Mouse (Mus musculus) mouse embryonic stem cell (cell line): ENCODE data around the gene Pygo1.

ENCODE experiments used
- in situ Hi-C, 2 experiments: fragments of 300-500 bp; cut with MboI; formaldehyde crosslinking; loops; 1 replicate in 1 of 2; 3 replicates in 1 of 2; pipeline ENCODE4 v1.14.3; 2019 to 2020; ENCODE audit warnings: low sequenced_read_pairs in 2 of 2, low pct_unique_long_range_greater_than_20kb in 1 of 2, mixed read lengths in 1 of 2; ENCODE audit not compliant: unreplicated experiment in 1 of 2

The Pygo1 gene

DNA sequence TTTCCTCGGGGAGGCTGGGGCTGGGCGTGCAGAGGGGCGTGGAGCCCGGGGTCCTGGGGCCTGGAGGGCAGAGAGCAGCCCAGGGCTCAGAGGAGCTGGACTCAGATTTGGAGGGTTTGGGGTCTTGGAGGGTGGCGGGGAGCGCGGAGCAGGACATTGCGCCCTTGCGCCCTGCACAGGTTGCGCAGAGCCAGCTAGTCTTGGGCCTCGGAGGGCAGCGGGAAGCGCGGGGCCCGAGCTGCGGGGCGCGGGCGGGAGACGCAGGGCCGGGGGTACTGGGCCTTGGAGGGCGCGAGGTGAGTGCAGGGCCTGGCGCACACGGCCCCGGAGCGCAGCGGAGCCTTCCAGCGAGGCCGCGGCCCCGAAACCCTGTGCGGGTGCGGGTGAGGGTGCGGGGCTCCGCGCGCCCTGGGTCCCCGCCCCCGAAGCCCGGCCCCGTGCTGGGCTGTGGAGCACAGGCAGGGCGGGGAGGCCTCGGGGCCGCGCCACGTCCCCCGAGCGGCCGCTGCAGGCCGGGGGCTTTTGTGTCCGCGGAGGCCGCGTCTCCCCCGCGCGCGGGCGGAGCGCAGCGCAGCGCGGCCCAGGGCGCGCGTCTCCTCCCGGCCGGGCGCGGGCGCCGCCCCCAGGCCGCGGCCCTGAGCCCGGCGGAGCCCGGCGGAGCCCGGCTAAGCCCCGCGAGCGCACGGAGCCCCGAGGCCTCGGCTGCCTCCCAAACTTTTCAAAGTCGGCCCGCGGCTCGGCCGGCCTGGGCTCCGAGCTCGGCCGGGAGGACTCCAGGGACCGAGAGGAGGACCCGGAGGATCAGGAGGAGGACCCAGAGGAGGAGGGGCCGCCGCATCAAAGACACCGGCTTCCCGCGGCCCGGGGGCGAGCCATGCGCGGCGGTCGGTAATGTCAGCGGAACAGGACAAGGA is at the start of gene Pygo1:
Pygo1 (plus strand) TSS at position 625 of the 914 bp plus-strand sequence.
- in situ Hi-C loops, result no loop called here

DNA sequence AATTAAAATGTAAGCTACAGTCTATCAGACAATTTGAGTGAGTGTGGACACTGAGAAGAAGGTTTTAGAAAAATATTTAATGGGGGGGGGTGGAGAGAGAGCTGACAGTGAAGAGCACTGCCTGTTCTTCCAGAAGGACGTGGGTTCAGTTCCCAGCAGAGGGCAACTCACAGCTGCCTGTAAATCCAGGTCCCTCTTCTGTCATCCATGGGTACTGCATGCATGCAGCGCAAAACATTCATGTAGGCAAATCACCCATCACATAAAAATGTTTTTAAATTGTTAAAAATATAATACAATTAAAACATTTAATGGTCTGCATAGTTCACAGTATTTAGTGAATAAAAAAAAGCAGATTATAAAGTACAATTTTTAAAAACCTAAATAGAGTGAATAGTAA is 49.6 kb upstream of the Pygo1 start:
- in situ Hi-C loops, result loop anchor here in 1 of 2 experiments (5.0 kb wide), 1 partner anchor 114 kb away; no protein-coding TSS in a partner anchor

DNA sequence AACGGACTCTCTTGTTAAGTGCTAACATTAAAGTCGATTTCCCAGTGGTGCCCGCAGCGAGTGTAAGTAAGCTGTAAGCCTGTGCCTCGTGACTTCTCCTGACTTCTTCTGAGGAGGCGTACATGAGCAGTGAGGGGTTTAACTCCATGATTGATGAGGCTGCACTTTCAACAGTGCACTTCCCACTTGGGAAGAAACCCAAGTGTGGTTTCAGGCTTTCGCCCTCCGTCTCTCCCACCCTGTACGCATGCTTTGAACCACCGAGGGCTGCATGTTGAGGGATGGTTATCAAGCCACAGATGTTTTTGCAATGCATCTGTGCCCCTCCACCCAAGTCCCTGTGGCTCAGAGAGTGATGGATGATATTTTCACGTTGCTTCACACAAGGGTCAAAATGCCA is 47.5 kb upstream of the Pygo1 start:
- in situ Hi-C loops, result loop anchor here in 1 of 2 experiments (5.0 kb wide), 1 partner anchor 116 kb away; no protein-coding TSS in a partner anchor

DNA sequence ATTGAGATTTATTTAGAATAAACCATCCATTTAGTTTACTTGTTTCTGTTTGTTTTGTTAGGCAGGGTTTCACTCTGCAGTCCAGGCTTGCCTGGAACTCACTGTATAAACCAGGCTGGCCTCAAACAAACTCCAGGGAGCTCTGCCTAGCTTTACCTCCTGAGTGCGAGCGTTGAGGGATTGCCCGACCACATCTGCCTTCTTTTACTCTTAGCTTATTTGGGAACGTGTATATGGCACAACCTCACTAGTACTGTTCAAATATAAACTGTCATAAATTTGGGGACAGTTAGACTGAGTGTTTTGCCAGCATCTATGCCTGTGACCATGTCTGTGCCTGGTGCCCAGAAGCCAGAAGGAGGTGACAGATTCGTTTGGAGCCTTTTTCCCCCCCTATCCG is 46.8 kb upstream of the Pygo1 start:
- in situ Hi-C loops, result loop anchor here in 1 of 2 experiments (5.0 kb wide), 1 partner anchor 116 kb away; no protein-coding TSS in a partner anchor

DNA sequence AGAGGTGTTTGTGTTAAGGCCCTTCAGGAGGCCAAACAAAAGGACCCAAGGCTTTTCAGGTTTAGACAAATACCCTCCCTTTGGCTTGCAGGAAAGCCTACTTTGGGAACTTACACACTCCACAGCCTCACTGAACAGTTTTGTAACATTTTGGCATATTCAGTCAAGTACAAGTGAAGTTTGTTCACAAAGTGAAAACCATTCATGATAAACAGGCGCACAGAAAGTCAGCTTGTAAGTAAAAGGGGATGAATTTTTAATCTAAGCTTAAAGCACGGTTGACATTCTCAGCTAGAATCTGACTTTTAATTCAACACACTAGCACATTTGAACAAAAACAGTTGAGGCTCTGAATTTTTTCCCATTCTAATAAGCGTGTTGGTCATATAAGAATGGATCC is 45.8 kb upstream of the Pygo1 start:
- in situ Hi-C loops, result loop anchor here in 1 of 2 experiments (5.0 kb wide), 1 partner anchor 117 kb away; no protein-coding TSS in a partner anchor

DNA sequence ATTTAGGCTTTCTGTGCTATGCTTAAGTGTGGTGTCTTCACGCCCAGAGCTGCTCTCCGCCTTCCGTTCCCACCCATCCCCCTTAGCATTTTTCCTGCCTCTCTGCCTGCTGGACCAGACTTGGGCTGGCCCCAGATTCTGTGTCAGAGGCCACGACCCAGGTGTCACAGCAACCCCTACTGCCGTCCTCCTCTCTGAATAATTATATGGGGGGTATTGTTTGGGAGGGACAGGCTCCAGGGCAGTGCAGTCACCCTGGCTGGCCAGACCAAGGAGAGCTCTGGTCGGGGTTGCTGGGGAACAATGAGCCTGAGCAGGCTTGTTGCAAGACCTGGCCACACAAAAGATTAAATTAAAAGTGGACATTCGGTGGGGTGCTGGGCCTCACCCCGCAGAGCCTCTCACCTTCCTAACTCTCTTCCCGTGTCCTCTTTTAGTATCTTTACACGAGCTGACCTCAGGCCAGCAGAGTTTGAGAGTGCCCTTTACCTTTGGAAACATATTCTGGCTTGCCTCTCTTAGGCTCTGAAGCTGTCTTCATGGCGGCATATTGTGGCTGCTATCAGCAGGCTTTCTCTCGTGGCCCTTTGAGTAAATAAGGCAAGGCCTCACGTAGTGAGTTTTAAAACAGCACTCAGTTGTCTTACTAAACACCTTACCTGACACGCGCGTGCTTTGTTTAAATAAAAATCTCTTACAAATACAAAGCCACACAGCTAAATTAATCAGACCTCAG is 45.1 kb upstream of the Pygo1 start:
- in situ Hi-C loops, result loop anchor here in 1 of 2 experiments (10.0 kb wide), 1 partner anchor 116 kb away; no protein-coding TSS in a partner anchor

DNA sequence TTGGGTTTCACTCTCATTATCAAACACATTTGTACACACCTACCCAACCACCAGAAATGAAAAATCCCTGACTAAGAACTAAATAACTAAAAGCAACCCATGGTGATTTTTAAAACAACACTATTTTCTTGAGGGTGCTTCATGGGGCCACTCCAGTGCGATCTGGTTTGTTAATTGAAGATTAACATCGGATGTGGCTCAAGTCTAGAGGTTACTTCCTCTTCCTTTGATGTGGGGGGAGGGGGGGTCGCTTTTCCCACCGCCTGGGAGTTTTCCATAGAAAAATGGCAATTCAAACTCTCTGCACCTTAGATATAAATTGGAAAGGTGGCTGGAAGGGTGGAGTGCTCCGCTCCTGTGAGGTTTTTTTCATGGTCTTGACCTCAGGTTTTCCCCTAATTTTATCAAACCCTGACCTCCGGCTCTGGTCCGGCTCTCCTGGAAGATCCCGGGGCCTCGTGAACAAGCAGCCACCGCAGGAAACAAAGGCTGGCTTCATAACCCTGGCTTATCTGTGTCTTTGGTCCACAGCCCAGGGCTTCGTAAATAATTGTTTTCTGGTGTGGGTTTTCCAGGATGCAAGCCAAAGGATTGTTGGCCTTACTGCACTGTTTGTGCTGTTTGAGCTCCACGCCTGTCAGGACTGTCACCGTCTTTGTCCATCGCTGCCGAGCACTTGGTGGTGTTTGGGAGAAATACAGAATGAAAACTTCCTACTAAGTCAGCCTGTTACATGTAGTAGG is 44.2 kb upstream of the Pygo1 start:
- in situ Hi-C loops, result loop anchor here in 1 of 2 experiments (10.0 kb wide), 1 partner anchor 116 kb away; no protein-coding TSS in a partner anchor

DNA sequence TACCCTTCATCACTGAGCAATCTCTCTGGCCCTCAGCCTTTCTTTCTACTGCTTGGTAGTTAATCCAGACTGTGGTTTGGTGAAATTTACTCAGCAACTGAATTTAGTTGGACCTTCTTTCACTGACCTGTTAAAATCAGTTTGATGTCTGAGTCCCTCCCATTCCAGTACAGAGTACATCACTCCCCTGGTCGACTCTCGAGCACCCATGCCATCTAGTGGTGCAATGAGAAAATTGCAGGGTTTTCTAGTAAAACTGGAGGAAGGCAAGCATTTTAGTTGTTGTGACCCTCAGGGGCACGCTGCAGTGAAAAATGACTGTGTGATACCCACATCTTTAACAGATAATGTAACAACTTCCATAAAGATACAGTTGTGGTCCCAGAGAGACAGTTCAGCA is 41.5 kb upstream of the Pygo1 start:
- in situ Hi-C loops, result loop anchor here in 1 of 2 experiments (10.0 kb wide), 1 partner anchor 119 kb away; no protein-coding TSS in a partner anchor

DNA sequence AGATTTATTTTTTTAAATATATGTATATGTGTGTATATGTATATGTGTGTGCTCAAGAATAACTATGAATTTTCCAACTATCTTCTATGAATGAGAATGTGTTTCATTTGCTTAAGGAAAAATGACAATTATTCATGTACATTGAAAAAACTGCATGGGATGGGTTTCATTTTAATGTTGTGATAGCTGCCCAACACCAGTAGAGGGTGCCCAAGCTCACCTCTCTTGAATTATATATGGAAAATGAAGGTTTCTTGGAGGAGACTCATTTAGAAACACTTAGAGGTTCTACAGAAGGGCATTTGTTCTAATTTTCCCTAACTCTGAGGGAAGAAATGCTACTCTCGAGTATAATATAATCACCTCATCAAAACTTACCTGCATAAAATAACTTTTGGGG is 35.7 kb upstream of the Pygo1 start:
- in situ Hi-C loops, result loop anchor here (5.0 to 10.0 kb wide), 3 partner anchors 48 to 125 kb away; no protein-coding TSS in a partner anchor

DNA sequence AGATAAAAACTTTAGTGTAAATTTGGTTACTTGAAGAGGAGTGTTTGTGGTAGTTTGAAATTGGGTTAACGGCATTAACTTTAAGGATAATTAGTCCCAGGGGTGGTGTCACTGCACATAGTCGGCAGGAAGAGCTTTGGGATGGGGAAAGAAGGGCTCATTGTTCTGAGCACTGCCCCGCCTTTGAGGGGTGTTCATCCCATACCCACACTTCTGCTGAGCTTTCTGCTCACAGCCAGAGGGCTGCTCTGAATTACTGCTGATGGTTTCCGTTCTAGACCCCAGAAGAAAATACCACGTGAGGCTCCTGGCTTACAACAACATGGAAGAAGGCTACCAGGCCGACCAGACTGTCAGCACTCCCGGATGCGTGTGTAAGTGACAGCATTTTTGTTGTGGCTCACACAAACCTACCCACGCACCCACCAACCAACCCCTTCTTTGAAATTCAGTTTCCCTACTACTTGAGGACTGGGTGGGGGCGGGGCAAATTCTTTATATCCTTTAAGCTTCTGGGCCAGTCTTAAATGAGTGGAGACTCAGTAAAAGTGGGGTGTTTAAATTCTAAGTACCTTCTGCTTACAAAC is 34.9 kb upstream of the Pygo1 start:
- in situ Hi-C loops, result loop anchor here (5.0 kb wide), 2 partner anchors 47 to 52 kb away; no protein-coding TSS in a partner anchor

DNA sequence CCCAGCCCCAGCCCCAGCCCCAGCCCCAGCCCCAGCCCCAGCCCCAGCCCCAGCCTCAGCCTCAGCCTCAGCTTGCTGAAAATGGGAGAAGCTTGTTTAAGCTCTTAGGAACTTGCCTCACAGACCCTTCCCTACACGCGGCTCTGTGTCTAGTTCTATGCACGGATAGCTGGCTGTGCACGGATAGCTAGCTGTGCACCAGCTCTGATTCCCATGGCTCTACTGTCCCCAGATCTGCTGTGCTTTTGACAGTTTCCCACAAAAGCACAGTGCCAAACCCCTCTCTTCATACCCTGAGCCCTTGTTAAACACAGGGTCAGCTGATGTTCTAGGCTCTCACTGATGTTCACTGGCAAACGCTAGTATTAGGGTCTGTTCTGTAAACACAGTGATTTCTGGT is 32.7 kb upstream of the Pygo1 start:
- in situ Hi-C loops, result loop anchor here (5.0 kb wide), 2 partner anchors 45 to 50 kb away; no protein-coding TSS in a partner anchor

DNA sequence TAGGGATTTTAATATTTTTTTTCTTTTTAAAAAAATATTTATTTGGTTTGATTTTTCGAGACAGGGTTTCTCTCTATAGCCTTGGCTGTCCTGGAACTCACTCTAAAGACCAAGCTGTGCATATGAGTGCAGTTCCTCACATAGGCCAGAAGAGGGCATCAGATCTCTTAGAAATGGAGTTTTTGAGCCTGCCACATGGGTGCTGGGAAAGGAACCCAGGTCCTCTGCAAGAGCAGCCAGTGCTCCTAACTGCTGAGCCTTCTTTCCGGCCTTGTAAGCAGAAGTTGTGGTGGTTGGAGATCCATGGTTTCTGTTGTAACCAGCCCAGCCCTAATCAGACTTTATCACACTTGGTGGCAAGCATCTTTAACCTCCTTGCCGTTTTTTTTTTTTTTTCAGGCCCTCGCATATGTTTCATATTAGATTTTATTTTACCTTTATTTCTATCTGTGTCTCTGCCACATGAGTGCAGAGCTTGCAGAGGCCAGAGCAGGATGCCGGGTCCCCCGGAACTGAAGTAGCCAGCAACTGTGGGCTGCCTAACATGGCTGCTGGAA is 30.6 kb upstream of the Pygo1 start:
- in situ Hi-C loops, result loop anchor here (5.0 kb wide), 2 partner anchors 42 to 47 kb away; no protein-coding TSS in a partner anchor

DNA sequence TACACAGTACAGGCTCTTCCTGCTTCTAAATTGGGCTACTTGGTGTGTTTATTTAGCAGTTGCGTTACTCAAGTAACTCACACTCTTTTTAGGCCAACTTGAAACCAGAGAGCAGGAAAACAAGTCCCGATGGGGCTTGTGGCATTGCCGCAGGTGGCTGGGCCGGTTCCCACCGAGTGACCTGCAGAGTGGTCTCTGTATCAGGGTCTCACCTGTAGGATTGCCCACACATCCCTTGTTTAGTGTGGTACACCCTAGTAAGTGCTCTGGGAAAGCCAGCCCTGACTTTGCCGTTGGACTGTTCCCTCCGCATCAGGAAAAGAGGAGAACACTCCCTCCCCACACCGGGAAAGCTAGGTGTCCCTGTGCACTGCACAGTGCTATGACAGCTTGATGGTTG is 23.4 kb upstream of the Pygo1 start:
- in situ Hi-C loops, result no loop called here

DNA sequence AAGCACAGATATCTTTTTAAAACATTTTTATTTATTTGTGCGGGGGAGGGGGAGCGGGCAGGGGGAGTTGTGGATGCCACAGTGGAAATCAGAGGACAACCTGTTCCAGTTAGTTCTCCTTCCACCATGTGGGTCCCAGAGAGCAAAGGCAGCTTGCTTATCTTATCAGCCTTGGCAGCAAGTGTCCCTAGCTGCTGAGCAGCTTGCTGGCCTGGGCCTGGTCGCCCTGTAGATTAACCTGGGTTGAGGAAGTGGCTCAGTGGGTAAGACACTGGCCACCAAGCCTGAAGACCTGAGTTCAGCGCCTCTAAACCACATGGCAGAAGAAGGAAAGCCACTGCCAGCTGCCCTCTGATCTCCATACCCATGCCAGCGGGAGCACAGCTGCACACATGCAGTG is 22.8 kb upstream of the Pygo1 start:
- in situ Hi-C loops, result no loop called here

DNA sequence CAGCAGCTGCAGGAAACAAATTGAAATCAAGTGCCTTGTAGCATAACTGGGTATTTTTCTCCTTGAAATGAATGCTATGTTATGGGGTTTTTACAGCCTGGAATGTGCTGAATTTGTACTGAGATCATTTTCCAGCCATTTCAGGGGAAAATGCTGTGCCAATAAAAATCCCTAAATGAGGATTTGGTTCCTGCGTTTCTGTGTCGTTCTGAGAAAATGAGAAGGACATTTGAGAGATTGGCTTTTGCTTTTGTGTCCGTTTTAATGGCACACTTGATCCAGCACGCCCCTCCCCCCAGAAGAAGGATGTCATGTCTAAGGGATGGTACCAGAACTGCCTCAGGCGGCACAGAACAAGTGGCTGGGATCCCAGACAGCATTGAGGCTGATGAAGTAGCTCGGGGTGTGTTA is 18.7 kb upstream of the Pygo1 start:
- in situ Hi-C loops, result no loop called here

DNA sequence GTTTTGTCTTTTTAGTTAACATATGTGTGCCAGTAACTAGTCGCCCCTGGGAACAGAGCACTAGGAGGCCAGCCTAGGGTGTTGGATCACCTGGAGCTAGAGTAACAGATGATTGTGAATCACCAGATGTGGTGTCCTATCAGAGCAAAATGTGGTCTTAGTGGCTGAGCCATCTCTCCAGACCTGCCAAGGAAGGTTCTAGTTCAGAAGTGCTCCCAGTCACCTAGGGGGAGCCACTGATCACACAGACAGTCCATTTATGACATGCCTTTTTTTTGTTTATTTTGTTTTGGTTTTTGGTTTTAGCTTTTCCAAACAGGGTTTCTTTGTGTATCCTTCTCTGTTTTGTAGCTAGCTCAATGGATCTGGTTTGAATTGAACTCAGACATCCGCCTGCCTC is 14.1 kb upstream of the Pygo1 start:
- in situ Hi-C loops, result no loop called here

DNA sequence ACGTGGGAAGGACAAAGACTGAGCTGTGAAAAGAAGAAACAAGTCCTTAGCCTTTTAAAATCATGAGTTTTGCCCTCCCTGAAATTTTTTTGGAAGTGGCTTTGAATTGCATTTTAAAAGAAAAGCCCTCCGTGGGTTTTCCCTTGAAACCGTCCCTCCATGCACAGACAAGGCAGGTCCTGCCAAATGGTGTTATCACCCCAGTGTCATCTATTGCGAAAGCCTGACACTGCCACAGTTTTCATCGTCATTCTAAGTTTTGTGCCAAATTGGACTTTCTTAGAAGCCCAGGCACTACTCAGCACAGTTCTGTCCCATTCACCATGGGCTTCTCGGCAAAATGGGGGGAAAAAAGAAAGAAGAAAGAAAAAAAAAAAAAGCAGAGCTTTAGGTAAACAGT is 11.9 kb upstream of the Pygo1 start:
- in situ Hi-C loops, result no loop called here

DNA sequence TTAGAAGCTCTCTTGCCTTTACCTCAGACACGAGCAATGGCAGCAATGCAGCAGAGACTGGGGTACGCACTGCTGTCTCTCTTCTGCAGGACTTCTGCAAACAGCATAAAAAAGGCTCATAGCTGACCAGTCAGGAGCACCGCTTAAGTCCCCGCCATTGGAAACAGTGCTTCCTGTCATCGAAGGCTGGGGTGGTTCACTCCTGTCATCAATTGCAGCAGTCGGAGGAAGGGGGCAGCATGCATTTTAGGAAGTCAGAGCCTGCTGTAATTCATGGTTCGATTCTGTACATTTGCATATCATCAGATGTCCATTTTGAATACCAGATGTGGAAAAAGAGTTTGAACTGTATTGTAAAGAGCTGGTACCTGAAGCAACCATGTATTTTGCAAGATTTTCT is 9.7 kb upstream of the Pygo1 start:
- in situ Hi-C loops, result no loop called here
